Mouse (Mus musculus) naive thymus-derived CD4-positive, alpha-beta T cell, adult 2 months (primary cell): ENCODE measurements at regions not wholly inside any gene's neighbourhood (a gene's known extent, or its start where the extent isn't known, plus 50 kb on each side); places are given as distances from the start of the nearest gene placed in this dataset.

Source experiments
- DNase-seq: peaks from one replicate; pipeline ENCODE4 v3.0.0-alpha.2; 2011; ENCODE audit warnings: low read depth

DNA sequence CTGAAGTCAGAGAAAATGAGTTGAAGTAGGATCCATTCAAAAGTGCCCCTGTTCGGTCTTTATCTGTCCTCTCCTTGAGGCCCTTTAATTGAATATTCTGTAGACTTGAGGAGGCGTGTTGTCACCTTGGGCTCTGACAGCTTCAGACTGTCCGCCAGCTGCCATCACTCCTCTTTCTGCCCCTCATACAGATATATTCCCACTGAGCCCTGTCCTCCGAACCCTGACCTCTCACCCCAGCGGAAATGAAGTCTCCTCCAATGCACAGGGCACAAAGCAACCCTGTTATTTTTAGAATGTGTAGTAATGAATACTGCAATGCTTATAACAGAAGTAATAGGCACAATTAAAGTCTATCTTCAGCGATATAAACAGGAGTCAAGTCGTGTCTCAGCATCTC lies 117.4 kb upstream of the Gm14444 start:
- DNase-seq = no peak

DNA sequence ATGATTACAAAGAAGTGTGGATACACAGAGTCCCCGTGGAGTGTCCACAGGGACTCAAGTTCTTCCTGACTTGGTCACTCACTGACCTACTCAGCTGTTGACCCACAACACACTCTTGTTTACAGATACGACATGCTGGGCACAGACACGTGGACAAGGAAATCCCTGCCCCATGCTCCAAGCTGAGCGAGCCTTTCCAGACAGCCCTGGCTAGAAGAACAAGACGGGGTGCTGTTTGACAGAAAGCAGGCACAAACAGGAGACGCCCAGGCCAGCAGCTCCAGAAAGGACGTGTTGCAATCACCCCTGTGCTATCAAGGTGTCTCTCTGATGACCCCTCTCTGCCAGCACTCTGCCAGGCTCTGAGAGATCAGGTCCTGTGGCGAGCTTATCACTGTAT lies 112.6 kb upstream of the Gm14444 start:
- no peak for DNase-seq

DNA sequence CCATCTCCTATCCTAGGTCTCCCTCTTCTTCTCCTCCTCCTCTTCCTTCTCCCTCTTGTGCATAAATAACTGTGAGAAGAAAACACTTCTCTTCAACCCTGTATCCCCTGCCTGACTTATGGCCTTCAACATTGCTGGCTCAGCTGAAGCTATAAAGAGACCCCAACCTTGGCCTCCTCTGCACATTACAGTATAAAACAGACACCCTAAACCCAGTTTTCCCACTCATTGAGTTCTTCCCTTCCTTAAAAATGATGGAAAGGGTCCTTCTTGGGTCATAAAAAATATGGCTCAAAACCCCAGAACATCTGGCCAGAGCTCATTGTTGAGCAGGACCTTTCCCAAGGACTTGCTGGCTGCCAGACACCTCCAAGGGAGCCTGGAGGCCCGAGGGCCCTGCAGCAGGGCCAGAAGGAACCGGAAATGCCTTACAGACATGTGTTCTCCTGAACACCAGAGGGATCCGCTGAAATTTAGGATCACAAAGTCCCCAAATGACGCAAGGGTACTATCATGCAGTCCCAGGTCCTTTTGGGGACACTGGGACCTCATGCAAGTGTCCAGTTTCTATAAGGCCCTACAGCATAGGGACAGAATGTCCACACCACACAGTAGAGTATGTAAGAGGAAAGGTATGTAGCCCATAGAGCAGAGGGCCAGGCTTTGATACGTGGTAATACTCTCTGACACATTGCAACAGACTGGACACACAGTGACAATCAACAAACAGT lies 109.9 kb upstream of the Gm14444 start:
- DNase-seq = no peak

DNA sequence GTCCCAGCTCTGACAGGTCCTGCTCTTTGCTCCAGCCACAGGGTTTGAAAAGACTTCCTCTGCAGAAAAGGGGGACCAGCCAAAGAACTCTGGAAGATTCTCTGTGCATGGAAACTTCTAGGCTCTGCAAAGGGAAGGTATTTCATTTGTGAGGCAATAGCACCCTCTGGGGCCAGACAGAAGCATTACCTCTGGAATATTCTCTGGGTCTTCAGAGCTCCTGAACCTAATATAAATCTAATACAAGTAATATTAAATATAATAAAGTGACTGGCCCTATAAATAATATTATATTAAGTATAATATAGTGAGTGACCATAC lies 109.4 kb upstream of the Gm14444 start:
- peak; percentile 12 for DNase-seq

DNA sequence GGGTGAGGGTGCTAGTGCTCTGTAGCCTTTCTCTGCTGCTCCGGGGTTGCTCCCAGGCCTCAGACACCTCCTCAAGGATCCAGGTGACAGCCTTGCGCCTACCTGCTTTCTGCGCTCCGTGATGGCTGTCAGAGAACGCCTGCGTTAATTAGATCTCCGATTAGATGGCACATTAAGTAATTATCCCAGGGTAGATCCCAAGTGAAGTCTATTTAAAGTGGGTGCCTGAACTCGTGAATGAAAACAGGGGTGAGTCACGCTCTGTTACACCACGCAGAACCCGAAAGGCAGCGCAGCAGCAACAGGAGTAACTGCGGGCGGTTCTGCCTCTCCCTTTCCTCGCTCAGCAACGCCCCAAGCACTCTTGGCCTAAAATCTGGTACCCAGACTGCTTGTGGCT lies 108.2 kb upstream of the Gm14444 start:
- no peak for DNase-seq

DNA sequence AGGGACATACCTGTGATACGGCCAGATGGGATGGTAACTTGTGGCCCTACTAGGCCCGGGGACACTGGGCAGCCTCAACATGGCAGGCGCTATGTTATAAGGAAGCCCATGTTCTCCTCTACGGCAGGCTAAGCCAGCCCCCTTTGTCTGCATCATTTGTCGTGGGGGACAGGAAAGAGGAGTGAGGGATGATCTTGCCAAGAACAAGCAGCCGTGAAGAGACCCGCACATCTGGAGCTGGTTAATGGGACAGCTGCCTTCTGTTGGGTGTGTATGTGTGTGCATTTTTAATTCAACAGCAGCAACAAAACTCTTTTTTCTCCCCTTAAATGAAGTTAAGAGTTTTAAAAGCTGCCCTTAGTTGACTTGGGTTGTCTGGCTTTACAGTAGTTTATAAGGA lies 106.4 kb upstream of the Gm14444 start:
- DNase-seq = no peak

DNA sequence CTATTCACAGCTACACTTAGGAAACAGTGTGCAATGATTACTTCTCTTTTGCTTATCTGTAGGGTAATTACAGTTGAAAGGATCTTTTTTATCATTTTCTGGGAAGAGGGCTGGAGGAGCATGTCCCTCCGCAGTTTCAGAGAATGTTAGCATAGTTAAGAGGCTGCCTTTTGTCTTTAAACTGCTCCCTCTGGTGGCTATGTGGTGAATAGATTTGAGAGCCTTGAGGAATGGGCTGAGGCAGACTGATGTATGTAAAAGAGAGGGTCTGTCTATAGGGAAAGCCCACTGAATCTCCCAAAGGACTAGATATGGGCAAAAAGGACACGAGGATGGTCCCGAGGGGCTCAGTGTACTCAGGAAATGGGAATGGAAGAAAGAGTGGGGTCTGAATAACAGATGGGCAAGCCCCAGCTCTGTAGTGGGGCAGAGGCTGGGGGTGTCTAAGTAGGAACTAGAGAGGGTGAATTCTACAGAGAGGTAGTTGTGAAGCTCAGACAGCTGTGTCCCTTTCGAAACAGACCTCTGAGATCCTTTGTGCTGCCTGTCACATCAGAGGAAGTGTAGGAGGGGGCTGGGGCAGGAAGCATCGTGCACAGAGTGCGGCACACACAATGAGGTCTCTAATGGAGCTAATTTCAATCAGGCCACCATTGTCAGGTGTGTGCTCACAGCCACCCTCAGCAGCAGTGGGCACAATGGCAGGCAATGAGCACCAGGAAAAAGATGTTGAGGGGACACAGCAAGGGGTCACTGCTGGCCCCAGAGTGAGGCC lies 104.0 kb upstream of the Gm14444 start:
- DNase-seq = peak; percentile 58

DNA sequence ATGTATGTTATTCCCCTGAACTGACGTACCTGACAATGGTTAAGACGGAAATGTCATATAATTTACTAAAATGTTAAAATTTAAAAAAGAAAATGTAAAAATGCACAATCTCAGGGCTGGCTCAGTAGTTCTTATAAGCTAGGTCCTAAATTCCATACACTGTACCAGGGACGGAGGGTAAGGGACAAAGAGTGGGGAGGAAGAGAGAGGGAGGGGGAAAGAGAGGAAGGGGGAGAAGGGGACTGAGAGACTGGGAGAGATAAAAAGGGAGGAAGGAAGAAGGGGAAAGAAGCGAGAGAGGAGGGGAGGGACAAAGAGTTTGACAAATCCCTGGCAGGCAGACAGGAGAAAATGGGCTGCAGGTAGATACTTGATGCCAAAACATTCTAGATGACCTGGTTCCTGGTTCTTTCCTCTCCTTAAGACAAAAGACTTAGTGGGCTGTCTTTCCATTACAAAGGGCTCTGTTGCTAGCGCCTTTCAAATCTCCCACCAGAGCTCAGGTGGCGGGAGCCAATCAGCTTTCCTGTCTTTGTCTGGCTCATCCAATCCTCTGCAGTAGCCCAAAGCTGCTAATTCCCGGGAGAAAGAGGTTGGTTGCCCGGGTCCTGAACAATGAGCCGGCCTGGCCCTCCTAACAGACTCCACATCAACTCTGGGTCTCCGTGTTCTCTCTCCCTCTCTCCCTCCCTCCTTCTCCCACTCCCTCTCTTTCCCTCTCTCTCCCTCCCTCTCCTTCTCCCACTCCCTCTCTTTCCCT lies 92.7 kb upstream of the Gm14444 start:
- no peak for DNase-seq

DNA sequence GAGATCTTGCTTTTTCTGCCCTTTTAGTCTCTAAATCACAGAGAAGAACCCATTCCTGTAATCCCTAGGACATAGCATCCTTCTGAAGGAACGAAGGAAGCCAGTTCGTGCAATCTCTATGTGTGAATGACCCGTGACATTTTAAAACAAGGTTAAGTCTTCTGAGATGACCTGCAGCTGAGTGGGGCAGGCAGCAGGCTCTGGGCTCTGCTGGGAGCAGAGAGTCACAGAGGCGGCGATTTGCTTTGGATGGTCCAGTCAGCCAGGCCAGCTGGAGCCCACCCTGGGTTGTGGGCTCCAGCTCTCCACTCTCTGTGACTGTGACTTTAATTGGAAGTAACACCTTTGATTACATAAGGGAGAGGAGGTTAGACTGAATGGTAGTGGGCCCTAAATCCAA lies 92.1 kb upstream of the Gm14444 start:
- no peak for DNase-seq

DNA sequence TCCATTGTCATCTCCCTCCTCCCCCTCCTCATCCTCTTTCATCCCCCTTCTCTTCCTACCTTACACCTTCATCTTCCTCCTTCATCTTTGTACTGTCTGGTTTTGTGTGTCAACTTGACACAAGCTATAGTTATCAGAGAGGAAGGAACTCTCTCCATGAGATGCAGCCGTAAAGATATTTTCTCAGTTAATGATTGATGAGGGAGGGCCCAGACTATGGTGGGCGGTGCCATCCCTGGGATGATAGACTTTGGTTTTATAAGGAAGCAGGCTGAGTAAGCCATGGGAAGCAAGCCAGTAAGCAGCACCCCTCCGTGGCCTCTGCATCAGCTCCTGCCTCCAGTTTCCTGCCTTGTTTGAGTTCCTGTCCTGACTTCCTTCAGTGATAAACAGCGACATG lies 87.8 kb upstream of the Gm14444 start:
- DNase-seq = no peak

DNA sequence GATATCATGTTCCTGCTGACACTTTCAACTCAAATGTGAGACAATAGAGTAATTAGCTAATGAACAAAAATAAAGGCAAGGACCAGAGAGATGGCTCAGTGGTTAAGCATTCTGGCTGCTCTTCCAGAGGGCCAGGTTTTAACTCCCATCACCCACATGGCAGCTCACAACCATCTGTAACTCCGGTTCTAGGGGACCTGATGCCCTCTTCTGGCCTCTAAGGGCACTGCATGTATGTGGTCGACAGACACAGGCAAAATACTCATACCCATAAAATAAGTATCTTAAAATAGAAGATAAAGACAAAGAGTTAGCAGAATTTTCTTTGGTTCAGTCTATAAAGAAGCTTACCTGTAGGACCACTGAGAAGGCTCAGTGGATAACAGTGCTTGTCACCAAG lies 80.3 kb upstream of the Gm14444 start:
- peak; percentile 12 for DNase-seq

DNA sequence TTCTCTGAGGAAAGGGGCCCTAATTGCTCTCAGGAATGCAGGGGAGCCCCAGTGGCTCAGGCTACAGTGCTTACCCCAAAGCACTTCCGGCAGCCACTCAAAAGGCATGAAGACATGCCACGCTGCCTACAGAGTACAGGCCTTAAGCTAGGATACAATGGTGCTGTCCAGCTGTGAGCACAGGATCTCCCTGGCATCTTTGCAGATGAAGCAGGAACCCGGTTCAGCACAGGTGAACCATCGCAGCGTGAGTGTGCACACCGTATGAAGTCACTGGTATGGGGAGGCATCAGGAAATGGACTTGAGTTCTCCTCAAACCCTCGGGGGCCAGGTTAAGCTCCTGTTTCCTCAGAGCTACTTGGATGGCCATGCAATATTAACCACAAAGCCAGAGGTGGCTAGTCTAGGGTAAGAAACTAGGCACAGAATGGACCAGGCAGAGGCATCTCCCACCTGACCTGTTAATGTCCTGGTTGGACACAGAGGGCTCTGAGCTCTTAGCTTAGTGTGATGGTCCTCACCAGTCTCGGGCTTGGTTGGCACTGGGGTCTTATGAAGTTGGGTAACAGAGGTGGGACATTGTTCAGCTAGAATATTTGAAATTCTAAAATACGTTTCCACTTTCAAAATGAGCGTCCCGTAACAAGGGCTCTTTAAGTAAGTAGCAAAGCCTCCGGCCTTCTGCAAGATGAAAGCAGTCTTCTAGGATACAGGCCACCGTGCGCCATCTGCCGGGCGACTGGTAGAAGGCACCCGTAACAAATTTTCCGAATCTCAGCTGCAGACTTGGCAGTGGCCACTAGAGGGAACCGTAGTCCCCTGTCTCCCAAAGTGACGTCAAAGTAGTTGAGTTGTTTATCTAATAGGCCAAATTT lies 77.7 kb upstream of the Gm14444 start:
- DNase-seq = peak; percentile 86

DNA sequence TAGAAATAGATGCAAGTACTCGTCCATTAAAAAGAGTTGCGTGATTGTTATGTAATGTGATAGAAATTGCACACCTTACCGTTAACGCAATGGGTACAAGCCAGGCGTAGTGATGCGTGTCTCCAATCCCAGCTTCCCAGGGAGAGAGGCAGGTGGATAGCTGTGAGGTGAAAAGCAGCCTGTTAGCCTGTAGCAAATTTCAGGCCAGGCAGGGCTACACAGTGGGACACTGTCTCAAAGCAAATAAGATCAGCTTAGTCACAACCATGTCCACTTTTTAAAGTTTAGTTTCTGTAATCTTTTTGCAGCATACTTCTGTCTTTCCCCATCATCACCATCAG lies 77.1 kb upstream of the Gm14444 start:
- no peak for DNase-seq

DNA sequence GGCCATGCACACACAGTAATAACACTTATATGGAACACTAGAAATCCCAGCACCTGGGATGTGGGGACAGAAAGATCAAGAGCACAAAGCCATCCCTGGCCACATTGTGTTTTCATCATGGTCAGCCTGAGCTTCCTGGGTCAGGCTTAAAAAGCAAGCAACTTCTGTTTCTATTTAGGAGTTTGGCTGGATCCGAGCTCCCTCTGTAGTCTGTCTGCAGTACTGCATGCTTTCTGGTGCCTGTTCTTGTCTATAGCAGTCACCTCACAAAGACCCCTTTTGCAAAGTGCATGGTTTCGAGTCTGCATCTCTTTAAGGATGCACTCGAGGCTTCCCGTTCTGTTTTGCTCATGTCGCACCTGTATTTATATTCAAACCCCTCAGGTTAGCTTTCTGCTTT lies 73.4 kb upstream of the Gm14444 start:
- DNase-seq = peak; percentile 27

DNA sequence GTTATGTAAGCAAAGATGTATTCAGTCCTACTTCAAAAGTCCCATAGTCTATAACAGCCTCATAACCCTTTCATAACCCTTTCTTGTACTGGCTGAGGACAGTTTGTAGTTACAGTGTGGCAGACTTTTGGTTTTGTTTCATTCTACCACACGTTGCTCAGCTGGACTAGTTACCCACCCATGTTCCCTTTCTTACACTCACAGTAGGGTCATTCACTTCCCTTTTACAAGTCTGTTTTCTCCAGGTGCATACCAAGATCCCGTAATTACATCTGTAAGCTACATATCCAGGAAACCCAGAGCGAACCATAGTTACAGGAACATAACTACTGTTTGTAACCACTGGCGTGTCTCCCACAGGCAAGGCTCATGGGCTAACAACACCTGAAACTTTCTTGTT lies 72.1 kb upstream of the Gm14444 start:
- no peak for DNase-seq

DNA sequence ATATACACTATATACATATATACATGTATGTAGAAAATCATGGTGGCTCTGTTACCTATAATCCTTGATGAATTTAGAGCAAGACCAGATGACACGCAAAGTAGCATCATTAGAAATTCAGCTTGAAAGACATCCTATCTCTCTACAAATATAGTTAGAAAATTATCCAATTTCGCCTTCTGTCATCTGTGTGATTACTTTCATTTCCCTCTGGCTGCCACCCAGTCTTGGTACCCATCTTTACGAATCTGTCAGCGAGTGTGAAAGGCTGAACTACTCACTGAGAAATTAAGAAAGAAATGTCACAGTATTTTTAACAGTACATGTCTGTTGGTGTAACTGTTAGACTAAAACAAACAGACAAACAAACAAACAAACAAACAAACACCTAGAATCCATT lies 67.8 kb upstream of the Gm14444 start:
- no peak for DNase-seq

DNA sequence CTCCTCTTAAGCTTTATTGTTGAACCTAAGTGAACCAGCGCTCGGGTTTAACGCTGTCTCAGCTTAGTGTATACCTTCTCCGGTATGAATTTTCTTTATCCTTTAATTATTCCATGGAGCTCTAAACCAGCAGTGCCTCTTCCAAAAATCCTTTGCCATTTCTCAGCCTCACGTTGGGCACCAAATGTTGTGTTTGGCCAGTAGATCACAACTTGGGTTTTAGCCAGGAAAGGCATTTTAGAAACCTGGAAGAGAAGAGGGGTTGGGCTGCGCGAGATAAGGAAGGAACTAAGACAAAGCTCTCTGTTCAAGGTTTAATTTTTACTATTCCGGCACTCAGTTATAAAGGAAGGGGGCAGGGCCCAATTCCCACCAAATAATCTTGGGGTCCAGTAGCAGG lies 61.9 kb upstream of the Gm14444 start:
- DNase-seq = no peak
